Mouse (Mus musculus) right cerebral cortex, postnatal 10 days (tissue): ENCODE measurements around the gene Jhy.
A peak's percentile ranks its signal among the peaks of the same experiment; 100 is the strongest.

Experiments used
- DNase-seq, 2 experiments: peaks; one replicate each; pipeline ENCODE4 v3.0.0; 2021; ENCODE audit warnings: low spot score in 2 of 2

The Jhy gene

GRCm38 (mm10) chr9:40858461-40859160 lies 105.3 kb downstream of the Jhy start:
- DNase-seq, result peak; percentile 35 to 41

DNA sequence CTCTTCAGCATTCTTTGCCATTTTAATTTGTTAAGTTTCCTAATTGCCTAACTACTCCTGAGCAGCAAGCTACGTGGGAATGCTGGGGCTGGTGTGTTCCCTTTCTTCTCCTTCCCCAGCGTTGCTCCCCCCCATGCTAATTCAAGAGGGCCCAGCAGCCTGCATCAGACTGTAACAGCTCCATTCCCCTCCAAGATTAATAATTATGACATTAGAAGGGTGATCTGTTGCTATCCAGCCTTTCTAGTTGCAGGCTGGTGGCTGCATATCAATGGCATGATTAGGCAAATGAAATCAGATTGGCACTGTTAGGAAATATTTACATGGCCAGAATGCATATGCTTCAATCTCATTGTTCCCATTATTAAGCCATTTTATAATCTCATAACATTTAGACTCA lies 112.4 kb downstream of the Jhy start:
- no peak for DNase-seq
